Mouse (Mus musculus): ENCODE results near the gene Usp44. TPM values are rescaled to one million over a fixed set of nuclear protein-coding genes. Genes with fewer than 3 reads are reported as not detected.
A peak's percentile ranks its signal among the peaks of the same experiment; 100 is the strongest.

Usp44 gene
- polyA plus RNA-seq, 1 experiment from 2014 or later: 4.0 TPM

- H3K27me3 ChIP-seq (replicated peaks; ENCODE audit: control insufficient read depth, insufficient read depth, low read length): no peaks in the 10 kb centered on the region
- 91% methylated on average over 4 of the region's 4 CpGs for WGBS
- no peak overlapping the region for H3K4me3 ChIP-seq (ENCODE audit: low read depth, low read length)
- no peak for ATAC-seq (replicated peaks; ENCODE audit: low FRiP score)
- H3K4me1 ChIP-seq (replicated peaks; ENCODE audit: control insufficient read depth, insufficient read depth, low read length): peaks cover 8% of the 10 kb centered on the region
- no peak overlapping the region for H3K27ac ChIP-seq (ENCODE audit: low read depth, low read length)
- H3K4me2 ChIP-seq: no peak overlapping the region
- DNase-seq (ENCODE audit: low spot score): no peak
- no peak overlapping the region for H3K9ac ChIP-seq (ENCODE audit: low read depth, low read length)
- H3K9me3 ChIP-seq (ENCODE audit: control insufficient read depth, low read length): no peaks in the 10 kb centered on the region
- H3K36me3 ChIP-seq (ENCODE audit: control insufficient read depth, insufficient read depth, low read length): peaks cover 30% of the 10 kb centered on the region
Measured at GRCm38 (mm10) chr10:93878732-93879131, 47.4 kb downstream of the Usp44 start.

- Histone ChIP-seq H3K36me3 (ENCODE audit: control insufficient read depth, insufficient read depth, low read length) (peaks cover 43% of the 10 kb centered on the region), H3K4me3 (ENCODE audit: low read depth, low read length) (no peak overlapping the region), H3K4me1 (replicated peaks; ENCODE audit: control insufficient read depth, insufficient read depth, low read length) (peaks cover 27% of the 10 kb centered on the region), H3K9ac (ENCODE audit: low read depth, low read length) (no peak overlapping the region), H3K4me2 (no peak overlapping the region), H3K27ac (ENCODE audit: low read depth, low read length) (no peak overlapping the region), H3K9me3 (ENCODE audit: control insufficient read depth, low read length) (no peaks in the 10 kb centered on the region), H3K27me3 (replicated peaks; ENCODE audit: control insufficient read depth, insufficient read depth, low read length) (no peaks in the 10 kb centered on the region)
- DNase-seq (ENCODE audit: low spot score): no peak
- ATAC-seq (replicated peaks; ENCODE audit: low FRiP score): no peak
Measured at GRCm38 (mm10) chr10:93881918-93882317, 50.6 kb downstream of the Usp44 start.

- no peaks in the 10 kb centered on the region for H3K9me3 ChIP-seq (ENCODE audit: control insufficient read depth, low read length)
- peak overlapping the region; percentile 38 for H3K4me2 ChIP-seq
- H3K4me3 ChIP-seq (ENCODE audit: low read depth, low read length): no peak overlapping the region
- 60% methylated on average over 8 of the region's 8 CpGs for WGBS
- DNase-seq (ENCODE audit: low spot score): no peak
- H3K27me3 ChIP-seq (replicated peaks; ENCODE audit: control insufficient read depth, insufficient read depth, low read length): no peaks in the 10 kb centered on the region
- H3K9ac ChIP-seq (ENCODE audit: low read depth, low read length): no peak overlapping the region
- peak overlapping the region; percentile 68 for H3K27ac ChIP-seq (ENCODE audit: low read depth, low read length)
- peaks cover 27% of the 10 kb centered on the region for H3K4me1 ChIP-seq (replicated peaks; ENCODE audit: control insufficient read depth, insufficient read depth, low read length)
- ATAC-seq (replicated peaks; ENCODE audit: low FRiP score): peak; percentile 94
- H3K36me3 ChIP-seq (ENCODE audit: control insufficient read depth, insufficient read depth, low read length): peaks cover 42% of the 10 kb centered on the region
Measured at GRCm38 (mm10) chr10:93882738-93883364, 51.5 kb downstream of the Usp44 start.

DNA sequence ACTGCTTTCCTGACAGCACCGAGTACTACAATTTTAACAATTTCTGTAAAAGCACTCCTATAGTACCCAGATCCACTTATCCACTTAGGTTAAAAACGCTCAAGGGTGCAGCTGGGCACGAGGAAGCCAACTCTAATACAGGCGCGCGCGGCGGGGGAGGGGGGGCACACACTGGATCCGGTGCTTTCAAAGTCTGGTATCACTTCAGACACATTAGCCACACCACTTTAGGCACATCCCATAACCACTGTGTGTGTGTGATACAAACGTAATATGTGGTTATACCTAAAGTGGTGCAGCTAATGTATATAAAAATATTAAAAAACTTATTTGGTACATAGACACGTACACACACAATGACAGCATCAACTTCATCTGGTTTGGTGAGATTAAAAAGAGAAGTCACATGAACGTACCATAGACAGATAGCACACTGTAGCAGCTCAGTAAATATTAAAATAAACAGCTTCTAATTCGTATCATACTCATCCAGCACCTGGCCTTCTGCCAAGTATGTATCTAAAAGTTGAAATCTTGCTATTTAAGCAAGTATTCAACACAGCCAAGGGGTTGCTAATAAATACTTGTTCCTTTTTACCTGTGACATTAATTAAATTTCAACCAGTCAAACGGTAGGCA, 54.6 kb downstream of the Usp44 start:
- Histone ChIP-seq H3K9me3 (ENCODE audit: control insufficient read depth, low read length) (no peaks in the 10 kb centered on the region), H3K27me3 (replicated peaks; ENCODE audit: control insufficient read depth, insufficient read depth, low read length) (no peaks in the 10 kb centered on the region), H3K4me2 (peak overlapping the region; percentile 33; the same call in 1 of the 2 replicates), H3K36me3 (ENCODE audit: control insufficient read depth, insufficient read depth, low read length) (peaks cover 24% of the 10 kb centered on the region), H3K4me3 (ENCODE audit: low read depth, low read length) (no peak overlapping the region), H3K9ac (ENCODE audit: low read depth, low read length) (no peak overlapping the region), H3K4me1 (replicated peaks; ENCODE audit: control insufficient read depth, insufficient read depth, low read length) (peaks cover 31% of the 10 kb centered on the region), H3K27ac (ENCODE audit: low read depth, low read length) (no peak overlapping the region)
- ATAC-seq (replicated peaks; ENCODE audit: low FRiP score) (no peak), DNase-seq (ENCODE audit: low spot score) (no peak)
- 82% methylated on average over 14 of the region's 14 CpGs for WGBS

- no peaks in the 10 kb centered on the region for H3K9me3 ChIP-seq (ENCODE audit: control insufficient read depth, low read length)
- H3K27me3 ChIP-seq (replicated peaks; ENCODE audit: control insufficient read depth, insufficient read depth, low read length): no peaks in the 10 kb centered on the region
- 11% methylated on average over 10 of the region's 10 CpGs for WGBS
- H3K9ac ChIP-seq (ENCODE audit: low read depth, low read length): peak overlapping the region; percentile 98
- peaks cover 26% of the 10 kb centered on the region for H3K4me1 ChIP-seq (replicated peaks; ENCODE audit: control insufficient read depth, insufficient read depth, low read length)
- H3K36me3 ChIP-seq (ENCODE audit: control insufficient read depth, insufficient read depth, low read length): peaks cover 21% of the 10 kb centered on the region
- peak overlapping the region; percentile 65 for H3K4me2 ChIP-seq
- H3K4me3 ChIP-seq (ENCODE audit: low read depth, low read length): peak overlapping the region; percentile 99
- DNase-seq (ENCODE audit: low spot score) (no peak), ATAC-seq (replicated peaks; ENCODE audit: low FRiP score) (no peak)
- peak overlapping the region; percentile 85 for H3K27ac ChIP-seq (ENCODE audit: low read depth, low read length)
Measured at GRCm38 (mm10) chr10:93888590-93888934, 57.2 kb downstream of the Usp44 start.

DNA sequence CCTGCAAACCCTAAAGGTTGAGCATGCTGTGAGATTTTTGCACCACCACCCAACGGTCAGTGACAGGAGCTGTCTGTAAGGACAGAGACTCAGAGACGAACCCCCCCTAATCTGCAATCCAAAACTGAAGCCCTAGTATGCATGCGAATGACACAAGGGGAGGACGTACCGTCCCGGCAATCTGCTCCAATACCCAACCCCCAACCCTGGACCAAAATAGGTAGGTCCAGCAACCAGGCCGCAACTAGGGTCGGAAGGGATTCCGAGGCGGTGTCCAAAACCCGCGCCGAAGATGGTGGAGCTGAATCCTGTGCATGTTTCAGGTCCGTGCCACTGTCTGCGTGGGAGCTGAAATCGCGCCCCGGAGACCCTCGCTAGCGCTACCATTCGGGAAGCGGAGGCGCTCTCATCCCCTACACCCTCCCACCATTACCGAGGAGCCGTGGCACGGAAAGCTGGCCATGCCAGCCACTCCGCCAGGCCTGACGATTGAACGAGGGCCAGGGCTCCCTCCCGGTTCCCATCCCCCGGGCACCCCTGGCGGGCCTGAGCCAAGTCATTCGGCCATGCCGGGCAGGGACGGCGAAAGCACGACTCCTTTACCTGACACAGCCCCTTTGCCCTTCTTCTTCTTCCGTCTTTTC, 57.7 kb downstream of the Usp44 start:
- Histone ChIP-seq H3K9me3 (ENCODE audit: control insufficient read depth, low read length) (no peaks in the 10 kb centered on the region), H3K9ac (ENCODE audit: low read depth, low read length) (peak overlapping the region; percentile 98), H3K27ac (ENCODE audit: low read depth, low read length) (peak overlapping the region; percentile 85), H3K27me3 (replicated peaks; ENCODE audit: control insufficient read depth, insufficient read depth, low read length) (no peaks in the 10 kb centered on the region), H3K4me1 (replicated peaks; ENCODE audit: control insufficient read depth, insufficient read depth, low read length) (peaks cover 23% of the 10 kb centered on the region), H3K4me3 (ENCODE audit: low read depth, low read length) (peak overlapping the region; percentile 99), H3K4me2 (peak overlapping the region; percentile 65), H3K36me3 (ENCODE audit: control insufficient read depth, insufficient read depth, low read length) (peaks cover 18% of the 10 kb centered on the region)
- ATAC-seq (replicated peaks; ENCODE audit: low FRiP score) (peak; percentile 24), DNase-seq (ENCODE audit: low spot score) (no peak)
- WGBS: under 1% methylated on average over 38 of the region's 38 CpGs

- ATAC-seq (replicated peaks; ENCODE audit: low FRiP score): peak; percentile 85
- Histone ChIP-seq H3K4me3 (ENCODE audit: low read depth, low read length) (peak overlapping the region; percentile 99), H3K4me2 (peak overlapping the region; percentile 65), H3K27me3 (replicated peaks; ENCODE audit: control insufficient read depth, insufficient read depth, low read length) (no peaks in the 10 kb centered on the region), H3K36me3 (ENCODE audit: control insufficient read depth, insufficient read depth, low read length) (peaks cover 14% of the 10 kb centered on the region), H3K27ac (ENCODE audit: low read depth, low read length) (peak overlapping the region; percentile 85), H3K4me1 (replicated peaks; ENCODE audit: control insufficient read depth, insufficient read depth, low read length) (peaks cover 18% of the 10 kb centered on the region), H3K9ac (ENCODE audit: low read depth, low read length) (peak overlapping the region; percentile 98), H3K9me3 (ENCODE audit: control insufficient read depth, low read length) (no peaks in the 10 kb centered on the region)
- 0% methylated on average over 29 of the region's 30 CpGs for WGBS
- peak; percentile 91 for DNase-seq (ENCODE audit: low spot score)
Measured at GRCm38 (mm10) chr10:93889579-93889950, 58.2 kb downstream of the Usp44 start.

- under 1% methylated on average over 22 of the region's 22 CpGs for WGBS
- no peaks in the 10 kb centered on the region for H3K27me3 ChIP-seq (replicated peaks; ENCODE audit: control insufficient read depth, insufficient read depth, low read length)
- H3K27ac ChIP-seq (ENCODE audit: low read depth, low read length): peak overlapping the region; percentile 85
- H3K9ac ChIP-seq (ENCODE audit: low read depth, low read length): peak overlapping the region; percentile 98
- no peaks in the 10 kb centered on the region for H3K9me3 ChIP-seq (ENCODE audit: control insufficient read depth, low read length)
- H3K36me3 ChIP-seq (ENCODE audit: control insufficient read depth, insufficient read depth, low read length): peaks cover 10% of the 10 kb centered on the region
- peak overlapping the region; percentile 65 for H3K4me2 ChIP-seq
- DNase-seq (ENCODE audit: low spot score): no peak
- peak overlapping the region; percentile 99 for H3K4me3 ChIP-seq (ENCODE audit: low read depth, low read length)
- peaks cover 15% of the 10 kb centered on the region for H3K4me1 ChIP-seq (replicated peaks; ENCODE audit: control insufficient read depth, insufficient read depth, low read length)
- no peak for ATAC-seq (replicated peaks; ENCODE audit: low FRiP score)
Measured at GRCm38 (mm10) chr10:93889976-93890375, 58.6 kb downstream of the Usp44 start.

All from liver, embryonic 11.5 days (tissue).